Comparison of ENCODE assay signal across 8 mouse cellular contexts in genomic region chr12:85598611-85599477, GRCm38 (mm10). TPM values are rescaled to one million over a fixed set of nuclear protein-coding genes. Genes with fewer than 3 reads are reported as not detected.
A peak's percentile ranks its signal among the peaks of the same experiment; 100 is the strongest.
DNase-seq lines count a peak whose midpoint lies in the region; ATAC-seq and TF ChIP-seq lines count a peak whose summit lies in the region.

Gene Jdp2 (plus strand): TSS chr12:85599027.

- no peaks in the 10 kb centered on the region for H3K9me3 ChIP-seq in forebrain, embryonic 13.5 days (replicated peaks)
- H3K9me3 ChIP-seq in heart, postnatal 0 days (replicated peaks; ENCODE audit: control insufficient read depth, low read length) = no peaks in the 10 kb centered on the region
- no peaks in the 10 kb centered on the region for H3K9me3 ChIP-seq in liver, postnatal 0 days (ENCODE audit: low read length)
- no peaks in the 10 kb centered on the region for H3K9me3 ChIP-seq in neural tube, embryonic 13.5 days
- H3K9me3 ChIP-seq in stomach, postnatal 0 days (ENCODE audit: control insufficient read depth, low read length) = no peaks in the 10 kb centered on the region

- peaks cover 18% of the 10 kb centered on the region for H3K4me1 ChIP-seq in forebrain, embryonic 13.5 days
- peaks cover 26% of the 10 kb centered on the region for H3K4me1 ChIP-seq in heart, postnatal 0 days (ENCODE audit: control insufficient read depth, insufficient read depth)
- peaks cover 35% of the 10 kb centered on the region for H3K4me1 ChIP-seq in liver, postnatal 0 days (ENCODE audit: insufficient read depth)
- H3K4me1 ChIP-seq in neural tube, embryonic 13.5 days (replicated peaks) = peaks cover 58% of the 10 kb centered on the region
- peaks cover 5% of the 10 kb centered on the region; the same call in 1 of the 2 replicates for H3K4me1 ChIP-seq in stomach, postnatal 0 days (replicated peaks; ENCODE audit: control insufficient read depth, insufficient read depth)

- DNase-seq in CD4-positive, CD25-positive, alpha-beta regulatory T cell, adult 2 months (ENCODE audit: low read depth, low spot score) = peak; percentile 65
- peak; percentile 53 for DNase-seq in c-Kit-positive CD71-negative TER-119-negative erythroid progenitor cells, embryonic 14.5 days (ENCODE audit: low read depth)
- peak; percentile 91 for DNase-seq in heart, postnatal 0 days (ENCODE audit: low spot score)
- DNase-seq in kidney, postnatal 36 days = peak; percentile 94 to 95
- peak; percentile 85 for DNase-seq in liver, postnatal 0 days
- DNase-seq in stomach, postnatal 0 days (ENCODE audit: low spot score) = peak; percentile 81

- peak within 1 kb of the TSS; percentile 86 for H3K4me2 ChIP-seq in forebrain, embryonic 13.5 days
- peak within 1 kb of the TSS; percentile 91 for H3K4me2 ChIP-seq in heart, postnatal 0 days (ENCODE audit: low read depth, low read length)
- peak within 1 kb of the TSS; percentile 68 for H3K4me2 ChIP-seq in liver, postnatal 0 days (ENCODE audit: low read depth, low read length)
- peak within 1 kb of the TSS; percentile 69 for H3K4me2 ChIP-seq in neural tube, embryonic 13.5 days
- H3K4me2 ChIP-seq in stomach, postnatal 0 days (replicated peaks; ENCODE audit: low read depth) = peak within 1 kb of the TSS; percentile 87

- H3K27ac ChIP-seq in forebrain, embryonic 13.5 days = peak within 1 kb of the TSS; percentile 54
- H3K27ac ChIP-seq in heart, postnatal 0 days (ENCODE audit: low read depth) = peak within 1 kb of the TSS; percentile 91
- H3K27ac ChIP-seq in liver, postnatal 0 days (ENCODE audit: low read depth) = peak within 1 kb of the TSS; percentile 72
- peak within 1 kb of the TSS; percentile 96 for H3K27ac ChIP-seq in neural tube, embryonic 13.5 days (replicated peaks)
- peak within 1 kb of the TSS; percentile 92 for H3K27ac ChIP-seq in stomach, postnatal 0 days (replicated peaks)

- peak within 1 kb of the TSS; percentile 86 for H3K9ac ChIP-seq in forebrain, embryonic 13.5 days
- H3K9ac ChIP-seq in heart, postnatal 0 days (replicated peaks; ENCODE audit: low read depth, low read length) = peak within 1 kb of the TSS; percentile 94
- H3K9ac ChIP-seq in liver, postnatal 0 days (replicated peaks) = peak within 1 kb of the TSS; percentile 84
- H3K9ac ChIP-seq in neural tube, embryonic 13.5 days = peak within 1 kb of the TSS; percentile 98
- peak within 1 kb of the TSS; percentile 91 for H3K9ac ChIP-seq in stomach, postnatal 0 days (ENCODE audit: low read length)

- peak within 1 kb of the TSS; percentile 71 for H3K4me3 ChIP-seq in forebrain, embryonic 13.5 days
- peak within 1 kb of the TSS; percentile 85 for H3K4me3 ChIP-seq in heart, postnatal 0 days (ENCODE audit: low read depth, low read length)
- H3K4me3 ChIP-seq in liver, postnatal 0 days (ENCODE audit: low read depth, low read length) = peak within 1 kb of the TSS; percentile 70
- H3K4me3 ChIP-seq in neural tube, embryonic 13.5 days = peak within 1 kb of the TSS; percentile 90
- peak within 1 kb of the TSS; percentile 73 for H3K4me3 ChIP-seq in stomach, postnatal 0 days (ENCODE audit: low read depth, low read length)

- H3K27me3 ChIP-seq in forebrain, embryonic 13.5 days = peaks cover 25% of the 10 kb centered on the region
- H3K27me3 ChIP-seq in heart, postnatal 0 days (ENCODE audit: control insufficient read depth, insufficient read depth, low read length) = no peaks in the 10 kb centered on the region
- H3K27me3 ChIP-seq in liver, postnatal 0 days (ENCODE audit: insufficient read depth, low read length) = peaks cover 12% of the 10 kb centered on the region; the same call in 1 of the 2 replicates
- no peaks in the 10 kb centered on the region for H3K27me3 ChIP-seq in neural tube, embryonic 13.5 days
- H3K27me3 ChIP-seq in stomach, postnatal 0 days (ENCODE audit: control insufficient read depth, insufficient read depth, low read length) = no peaks in the 10 kb centered on the region

- ATAC-seq in forebrain, embryonic 13.5 days = peak; percentile 89
- peak; percentile 93 for ATAC-seq in heart, postnatal 0 days (ENCODE audit: insufficient read depth, low read depth)
- ATAC-seq in liver, postnatal 0 days = peak; percentile 82
- peak; percentile 94 for ATAC-seq in neural tube, embryonic 13.5 days (ENCODE audit: low read depth)
- peak; percentile 92 for ATAC-seq in stomach, postnatal 0 days (ENCODE audit: low FRiP score, low TSS enrichment)

- under 1% methylated on average over 68 of the region's 90 CpGs for WGBS in forebrain, embryonic 13.5 days
- under 1% methylated on average over 57 of the region's 90 CpGs for WGBS in heart, postnatal 0 days
- under 1% methylated on average over 72 of the region's 90 CpGs for WGBS in liver, postnatal 0 days (ENCODE audit: insufficient replicate concordance)
- WGBS in neural tube, embryonic 13.5 days = under 1% methylated on average over 84 of the region's 90 CpGs
- under 1% methylated on average over 65 of the region's 90 CpGs for WGBS in stomach, postnatal 0 days

- peak; percentile 6; the same call in 1 of the 2 replicates for TF ChIP-seq CTCF in heart, postnatal 0 days (IDR thresholded peaks at IDR 0.05; ENCODE audit: low read depth)
- TF ChIP-seq CTCF in liver, postnatal 0 days (IDR thresholded peaks at IDR 0.05; ENCODE audit: low read depth) = peak; percentile 18; the same call in 1 of the 2 replicates
- peak; percentile 53 for TF ChIP-seq CTCF in stomach, postnatal 0 days (IDR thresholded peaks at IDR 0.05; ENCODE audit: low read depth)

- no peaks in the 10 kb centered on the region for H3K36me3 ChIP-seq in forebrain, embryonic 13.5 days (ENCODE audit: poor library complexity, severe bottlenecking)
- H3K36me3 ChIP-seq in heart, postnatal 0 days (replicated peaks; ENCODE audit: control insufficient read depth, insufficient read depth, low read length) = no peaks in the 10 kb centered on the region
- H3K36me3 ChIP-seq in liver, postnatal 0 days (replicated peaks; ENCODE audit: insufficient read depth, low read length) = no peaks in the 10 kb centered on the region
- no peaks in the 10 kb centered on the region for H3K36me3 ChIP-seq in neural tube, embryonic 13.5 days
- no peaks in the 10 kb centered on the region for H3K36me3 ChIP-seq in stomach, postnatal 0 days (ENCODE audit: control insufficient read depth, insufficient read depth, low read length)

- TF ChIP-seq EP300 in heart, postnatal 0 days (IDR thresholded peaks at IDR 0.05; ENCODE audit: low read depth) = no peak
- TF ChIP-seq EP300 in liver, postnatal 0 days (IDR thresholded peaks at IDR 0.05; ENCODE audit: low read depth) = no peak
- TF ChIP-seq EP300 in stomach, postnatal 0 days (optimal IDR thresholded peaks at IDR 0.05) = no peak

RNA-seq across cellular contexts. Expression of gene Jdp2, which starts in this region (rescaled TPM):
- 0.21 TPM in 1 of 2 replicates, not detected in the other for polyA plus RNA-seq in forebrain, embryonic 13.5 days (2015; fragmentation: Nextera tagmentation; extraction: Ambion mirVana)
- 17.6 and 17.9 TPM in 2 replicates for total RNA-seq in heart, postnatal 0 days (2014; rRNA removed; ENCODE audit: low replicate concordance)
- polyA plus RNA-seq in heart, postnatal 0 days (2015; fragmentation: Nextera tagmentation; extraction: Ambion mirVana) = 0.44 TPM in 1 of 2 replicates, not detected in the other
- 0.25 and 0.33 TPM in 2 replicates for polyA plus RNA-seq in liver, postnatal 0 days (2015; fragmentation: Nextera tagmentation; extraction: Ambion mirVana)
- polyA plus RNA-seq in neural tube, embryonic 13.5 days (2015; fragmentation: Nextera tagmentation; extraction: Ambion mirVana) = 0.41 and 0.53 TPM in 2 replicates
- polyA plus RNA-seq in stomach, postnatal 0 days (2015; fragmentation: Nextera tagmentation; extraction: Ambion mirVana) = 0.63 and 0.65 TPM in 2 replicates

Comparison
In these comparisons a context has a peak if more than half of its experiments do, and no peak if none do; other contexts are left out.
1. Peak in every context shown above with its lines: DNase-seq, ATAC-seq, H3K4me3 ChIP-seq and H3K27ac ChIP-seq.
2. Peak in ATAC-seq, H3K4me3 ChIP-seq, H3K27ac ChIP-seq, H3K9ac ChIP-seq and H3K4me2 ChIP-seq in forebrain, embryonic 13.5 days; RNA of the gene not detected or under 1 TPM.
3. Peak in DNase-seq, ATAC-seq, H3K4me3 ChIP-seq, H3K27ac ChIP-seq, H3K9ac ChIP-seq and H3K4me2 ChIP-seq in liver, postnatal 0 days; RNA of the gene not detected or under 1 TPM.
4. Peak in ATAC-seq, H3K4me3 ChIP-seq, H3K27ac ChIP-seq, H3K9ac ChIP-seq and H3K4me2 ChIP-seq in neural tube, embryonic 13.5 days; RNA of the gene not detected or under 1 TPM.
5. Peak in DNase-seq, ATAC-seq, H3K4me3 ChIP-seq, H3K27ac ChIP-seq, H3K9ac ChIP-seq and H3K4me2 ChIP-seq in stomach, postnatal 0 days; RNA of the gene not detected or under 1 TPM.